Mouse (Mus musculus) heart, adult 8-10 months (tissue): Measurements from ENCODE around the gene Commd9. TPM values are rescaled to one million over a fixed set of nuclear protein-coding genes. Genes with fewer than 3 reads are reported as not detected.
A peak's percentile ranks its signal among the peaks of the same experiment; 100 is the strongest.

Experiments
- DNase-seq: peaks from one replicate; pipeline ENCODE4 v3.0.0; 2022; ENCODE audit warnings: low spot score
- total RNA-seq, 4 experiments: library from RNA; stranded (reverse); gene quantifications; 2 replicates each; pipeline ENCODE4 v1.2.4; 2022

The Commd9 gene
- total RNA-seq: 10 to 100 TPM; 27.7 to 32.8 (median 30.0) TPM

DNA sequence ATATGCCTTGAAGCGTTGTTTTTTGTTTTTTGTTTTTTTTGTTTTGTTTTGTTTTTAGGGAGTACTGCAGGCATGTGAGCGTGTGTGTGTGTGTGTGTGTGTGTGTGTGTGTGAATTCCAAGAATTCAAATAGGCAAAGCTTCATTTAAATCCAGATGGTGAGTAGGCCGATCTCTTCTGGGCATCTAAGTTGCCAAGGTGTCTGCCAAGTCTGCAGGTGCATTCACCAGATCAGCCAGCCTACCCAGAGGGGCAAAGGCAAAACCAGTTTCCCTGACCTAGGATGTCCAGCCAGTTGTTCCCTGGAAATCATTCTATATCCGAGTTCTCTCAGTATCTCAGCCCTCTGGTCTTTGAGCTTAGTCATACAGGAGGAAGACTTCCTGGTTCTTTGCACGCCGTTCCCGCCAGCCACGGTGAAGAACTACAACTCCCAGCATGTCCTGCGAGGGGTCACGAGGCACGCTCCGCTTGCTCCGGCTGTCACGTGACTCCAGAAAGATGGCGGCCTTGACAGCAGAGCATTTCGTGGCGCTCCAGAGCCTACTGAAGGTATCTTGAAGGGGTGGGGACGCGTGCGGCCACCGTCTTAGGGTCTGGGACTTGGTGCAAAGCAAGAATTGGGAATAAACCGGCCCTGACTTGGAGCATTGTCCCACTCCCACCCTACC is at the start of gene Commd9:
Gene Commd9 (plus strand): TSS at position 480 of the 671 bp plus-strand sequence.
- DNase-seq: peak; percentile 95

DNA sequence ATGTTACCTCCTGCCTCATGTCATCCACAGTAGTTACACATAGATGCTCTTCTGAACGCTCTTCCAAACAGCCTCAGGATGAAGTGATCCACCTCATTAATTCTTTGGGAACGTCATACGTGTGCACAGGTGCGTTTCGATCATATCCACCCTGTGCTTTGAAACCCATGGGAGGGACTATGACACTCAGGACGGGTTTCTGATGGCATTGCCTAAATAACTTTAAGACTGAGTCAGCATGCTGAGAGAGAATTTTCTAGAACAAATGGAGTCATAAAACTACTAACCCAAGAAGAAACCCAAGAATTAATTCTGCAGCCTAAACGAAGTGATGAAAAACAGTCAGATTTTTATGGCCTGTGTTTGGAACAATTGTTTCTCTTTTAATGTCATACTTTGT is 43.3 kb upstream of the Commd9 start:
- no peak for DNase-seq

DNA sequence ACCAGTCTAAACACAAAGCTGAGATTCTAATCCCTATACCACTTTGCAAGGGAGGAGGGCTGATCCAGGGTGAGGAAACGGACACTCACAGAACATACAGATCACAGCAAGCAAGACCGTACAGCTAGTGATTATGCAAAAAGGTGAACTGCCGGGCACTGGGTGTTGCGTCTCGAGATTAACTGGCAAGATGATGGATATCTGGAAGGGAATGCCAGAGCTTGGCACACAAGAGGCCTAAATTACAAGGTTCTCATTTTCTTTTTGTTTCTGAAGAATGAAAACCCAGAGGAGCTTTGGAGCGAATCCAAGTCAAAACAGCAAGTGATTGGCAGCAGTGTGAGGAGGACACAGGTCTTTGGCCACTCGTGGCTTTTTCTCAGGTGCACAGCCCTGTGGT is 31.3 kb upstream of the Commd9 start:
- DNase-seq: no peak

DNA sequence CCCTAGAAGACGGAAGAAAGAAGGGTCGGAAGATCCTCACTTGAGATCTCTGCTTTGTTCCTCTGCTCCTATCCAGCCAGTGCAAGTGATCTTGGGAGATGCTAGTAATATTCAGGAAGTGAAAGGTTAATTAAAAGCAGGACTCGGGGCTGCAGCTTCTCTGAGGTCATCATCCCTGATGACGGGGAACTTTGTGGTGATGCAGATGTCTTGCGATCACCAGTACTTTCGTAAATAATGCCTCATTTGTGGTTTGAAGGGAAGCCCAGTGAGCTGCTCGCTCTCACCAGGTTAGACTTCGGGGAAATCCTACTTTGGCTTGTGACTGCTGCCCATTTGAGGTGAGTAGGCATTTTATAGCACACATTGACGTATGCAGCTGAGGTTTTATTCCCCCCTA is 29.9 kb upstream of the Commd9 start:
- no peak for DNase-seq

- DNase-seq: no peak
These were observed 25.0 kb upstream of the Commd9 start for GRCm38 (mm10) chr2:101860920-101861485.

GRCm38 (mm10) chr2:101862219-101863123 is 23.6 kb upstream of the Commd9 start:
- peak; percentile 29 for DNase-seq

GRCm38 (mm10) chr2:101868683-101869082 is 17.4 kb upstream of the Commd9 start:
- DNase-seq: no peak

DNA sequence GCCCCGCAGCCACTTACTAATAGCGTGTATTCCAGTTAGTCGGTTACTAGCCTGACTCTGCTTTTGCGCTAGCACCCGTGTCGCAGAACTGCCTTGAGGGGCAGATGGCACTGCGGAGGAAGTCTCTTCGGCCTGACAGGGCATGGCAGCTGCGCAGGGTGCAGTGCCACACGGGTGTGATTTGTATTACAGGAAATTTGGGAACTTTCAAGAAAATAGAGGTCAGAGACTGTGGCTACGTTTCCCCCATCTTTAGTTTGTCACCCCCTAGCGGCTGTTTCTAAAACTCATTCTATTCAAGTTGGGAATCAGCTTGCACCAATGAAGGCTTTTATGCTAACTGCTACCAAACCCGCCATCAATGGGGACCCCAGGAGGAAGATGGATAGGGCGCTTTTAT is 14.9 kb upstream of the Commd9 start:
- DNase-seq: peak; percentile 47

GRCm38 (mm10) chr2:101881471-101882162 is 4.4 kb upstream of the Commd9 start:
- no peak for DNase-seq

DNA sequence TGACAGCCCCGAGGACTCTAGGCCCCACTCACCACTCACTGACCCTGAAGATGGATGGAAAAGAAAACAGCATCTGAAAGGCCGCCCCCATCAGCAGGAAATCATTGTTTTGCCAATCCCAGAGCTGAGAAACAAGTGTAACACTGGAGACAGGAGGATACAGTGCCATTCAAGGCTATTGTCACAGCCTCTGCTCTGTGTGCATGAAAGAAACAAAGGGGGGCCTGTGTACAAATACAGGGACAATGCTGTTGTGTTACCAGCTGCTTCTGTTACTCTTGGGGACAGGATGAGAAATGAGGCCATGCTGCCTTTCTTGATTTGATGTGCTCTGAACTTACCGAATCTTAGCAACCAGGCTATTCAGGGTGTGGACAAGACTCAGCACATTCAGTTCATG is 3.0 kb upstream of the Commd9 start, which contains the start of gene Prr5l:
Gene Prr5l (minus strand): TSS at position 30 of the 400 bp plus-strand sequence.
- DNase-seq: no peak

- DNase-seq: peak; percentile 23
These were observed 1.8 kb upstream of the Commd9 start for GRCm38 (mm10) chr2:101884286-101884685.

- DNase-seq: no peak
These were observed 2.8 kb downstream of the Commd9 start for GRCm38 (mm10) chr2:101888886-101889285.

GRCm38 (mm10) chr2:101891143-101891542 is 5.1 kb downstream of the Commd9 start:
- DNase-seq: no peak

GRCm38 (mm10) chr2:101894126-101894525 is 8.1 kb downstream of the Commd9 start:
- DNase-seq: no peak

DNA sequence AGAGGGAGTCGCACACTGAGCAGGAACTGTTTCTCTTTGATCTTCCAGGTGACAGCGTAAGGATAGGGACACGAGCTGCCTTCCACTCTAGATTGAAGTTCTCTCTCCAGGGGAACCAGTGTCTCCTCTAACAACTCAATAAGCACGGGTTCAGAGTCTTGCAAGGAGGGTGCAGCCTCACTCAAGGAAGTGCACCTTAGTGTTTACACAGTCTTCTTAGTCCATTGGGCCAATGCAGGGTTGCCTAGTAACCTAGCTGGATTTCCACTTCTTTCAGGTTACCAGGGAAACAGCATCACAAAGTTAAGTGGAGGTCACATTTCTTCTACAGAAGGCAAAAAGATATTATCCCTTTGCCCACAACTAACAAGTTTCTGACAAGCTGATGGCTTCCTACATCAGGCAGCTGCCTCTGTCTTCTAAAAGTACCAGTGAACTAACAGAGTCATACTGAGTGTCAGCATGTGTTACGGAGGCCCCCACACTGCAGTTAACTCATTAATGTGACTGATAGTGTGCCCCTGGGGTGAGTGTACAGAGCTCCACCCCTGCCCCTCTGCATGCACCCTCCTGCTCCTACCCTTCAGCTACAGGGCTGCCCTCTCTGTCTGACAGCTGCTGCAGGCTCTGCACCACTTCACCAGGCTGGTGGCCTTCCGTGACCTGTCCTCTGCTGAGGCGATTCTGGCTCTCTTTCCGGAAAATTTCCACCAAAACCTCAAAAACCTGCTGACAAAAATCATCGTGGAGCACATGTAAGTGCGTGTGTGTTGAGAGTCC is 10.6 kb downstream of the Commd9 start:
- DNase-seq: no peak

DNA sequence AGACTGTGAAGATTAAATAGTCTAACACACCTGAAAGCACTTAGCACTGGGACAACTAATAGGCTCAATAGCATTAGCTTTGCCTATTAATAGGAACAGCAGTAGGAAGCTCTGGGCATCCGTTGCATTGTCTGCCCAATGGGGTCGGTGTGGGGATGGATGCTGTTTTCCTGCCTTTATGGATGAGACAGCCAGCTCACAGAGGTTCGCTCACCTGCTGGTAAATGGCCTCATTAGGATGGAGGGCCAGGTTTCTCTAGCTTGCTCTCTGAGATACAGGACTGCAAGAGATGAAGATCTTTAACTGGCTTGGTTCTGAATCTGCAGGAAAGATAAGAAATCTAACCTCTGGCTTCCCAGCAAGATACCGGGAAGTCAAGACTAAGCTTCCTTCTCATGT is 16.1 kb downstream of the Commd9 start:
- DNase-seq: no peak

GRCm38 (mm10) chr2:101905534-101906378 is 19.7 kb downstream of the Commd9 start:
- peak; percentile 70 for DNase-seq

DNA sequence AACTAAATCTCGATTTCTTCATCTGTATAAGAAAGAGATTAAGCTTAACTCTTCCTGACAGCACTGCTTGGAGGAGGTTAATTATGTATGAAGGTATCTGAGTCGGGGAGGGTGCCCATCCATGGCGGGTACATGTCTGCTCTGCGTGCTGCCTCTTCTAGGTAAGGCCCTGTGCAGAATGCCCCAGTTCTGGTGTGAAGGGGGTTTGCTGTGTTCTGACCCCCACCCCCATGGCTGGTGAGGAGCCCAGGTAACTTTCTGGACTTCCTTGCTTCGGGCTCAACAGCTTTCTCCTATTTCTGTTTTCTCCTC is 20.3 kb downstream of the Commd9 start:
- DNase-seq: no peak

DNA sequence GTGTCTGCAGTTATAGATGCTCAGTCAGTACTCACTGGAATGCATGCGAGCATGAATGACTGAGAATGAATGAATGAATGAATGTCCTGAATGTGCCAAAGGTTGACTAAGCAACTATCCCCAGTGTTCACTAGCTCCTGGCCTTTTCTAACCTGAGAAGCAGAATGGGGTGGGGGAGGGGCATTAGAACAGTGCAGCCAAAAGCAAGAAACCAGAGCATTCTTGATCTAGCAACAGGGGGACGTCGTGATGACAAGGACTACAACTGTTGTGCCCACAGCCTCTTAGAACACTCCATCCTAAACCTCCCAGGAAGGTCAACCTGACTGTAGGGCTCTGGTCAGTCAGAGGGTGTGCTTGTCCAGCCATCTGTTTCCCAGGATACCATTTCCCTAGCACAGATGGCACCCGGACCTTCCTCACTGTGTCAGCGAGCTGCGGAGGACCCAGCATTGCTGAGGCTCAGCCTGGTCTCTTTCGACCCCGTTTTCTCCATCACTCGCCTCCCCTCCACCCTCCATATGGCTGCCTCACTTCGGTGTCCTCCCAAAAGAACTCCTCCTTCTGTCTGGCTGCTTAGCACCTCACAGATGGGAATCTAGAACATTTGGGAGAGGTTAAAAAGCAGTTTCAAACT is 21.5 kb downstream of the Commd9 start:
- DNase-seq: no peak

GRCm38 (mm10) chr2:101908773-101909172 is 22.7 kb downstream of the Commd9 start:
- DNase-seq: no peak
